Mouse (Mus musculus) gastrocnemius, adult 2 months (tissue): ENCODE data around the gene Ppp2r5d. TPM values are rescaled to one million over a fixed set of nuclear protein-coding genes. Genes with fewer than 3 reads are reported as not detected.

Source experiments
- DNase-seq: peaks from one replicate; pipeline ENCODE4 v3.0.0; 2022
- H3K27ac ChIP-seq: fragments of 200-600 bp; 2 replicates; pipeline ENCODE4 v1.8.1; 2022; ENCODE audit warnings: mild to moderate bottlenecking
- H3K4me3 ChIP-seq: fragments of 200-600 bp; 2 replicates; pipeline ENCODE4 v1.8.1; 2022; ENCODE audit warnings: mild to moderate bottlenecking, moderate library complexity
- CTCF ChIP-seq: fragments of 200-600 bp; IDR thresholded peaks from 2 replicates; pipeline ENCODE4 v1.8.1; 2022; ENCODE audit warnings: antibody characterized with exemption, mild to moderate bottlenecking, moderate library complexity
- intact Hi-C: fragments of 180-260 bp; cut with DNase I; formaldehyde crosslinking; loops from one replicate; pipeline ENCODE4 v1.15.1; 2025
- total RNA-seq, 2 experiments: library from RNA; stranded (reverse); gene quantifications; 2 replicates each; pipeline ENCODE4 v1.2.3; 2021

Ppp2r5d gene
- total RNA-seq, 2 experiments from 2014 or later: 30.0 to 33.1 TPM

DNA sequence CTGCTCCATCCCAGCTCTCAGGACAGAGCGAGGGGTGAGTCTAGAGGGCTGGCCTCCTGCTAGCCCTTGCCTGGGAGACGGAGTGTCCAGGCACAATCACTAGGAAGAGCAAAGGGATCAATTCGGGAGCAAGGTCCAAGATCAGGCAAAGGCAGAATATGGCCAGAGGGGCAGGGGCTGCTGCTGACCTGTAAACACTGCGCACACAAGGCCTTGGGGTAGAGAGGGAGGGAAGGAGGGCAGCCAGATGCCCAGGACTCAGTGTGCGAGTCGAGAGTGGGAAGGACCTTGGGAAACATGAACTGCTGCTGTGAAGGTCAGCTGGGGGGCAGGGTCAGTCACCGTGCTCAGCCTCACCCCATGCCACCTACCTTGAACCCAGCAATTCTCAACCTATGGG is 30.4 kb upstream of the Ppp2r5d start:
- no peak for TF ChIP-seq CTCF

DNA sequence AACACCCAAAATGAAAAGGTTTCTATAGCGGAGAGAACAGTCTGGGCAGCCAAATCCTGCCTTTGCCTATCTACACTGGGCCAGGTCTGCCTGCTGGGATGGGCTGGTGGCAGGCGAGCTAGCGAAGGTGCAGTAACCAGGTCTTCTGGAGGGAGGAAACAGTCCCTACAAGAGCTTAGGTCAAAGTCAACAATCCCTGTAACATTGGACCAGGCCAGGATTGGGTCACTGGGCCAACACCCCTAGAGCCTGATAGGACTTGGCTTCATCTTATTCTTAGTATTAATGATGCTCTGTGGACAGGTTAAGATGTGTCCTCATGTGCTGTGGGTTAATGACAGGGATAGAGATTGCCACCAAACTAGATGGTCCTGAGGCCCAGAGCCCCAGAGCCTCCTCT is 29.1 kb upstream of the Ppp2r5d start:
- DNase-seq: no peak
- intact Hi-C loops: no loop called here
- no peak for TF ChIP-seq CTCF
- Histone ChIP-seq H3K4me3 (no peak overlapping the region), H3K27ac (no peak overlapping the region)

More for the DNA sequence above, 30.4 kb upstream of the Ppp2r5d start:
- DNase-seq: no peak
- no peak overlapping the region for H3K27ac ChIP-seq
- intact Hi-C loops: no loop called here
- H3K4me3 ChIP-seq: no peak overlapping the region

DNA sequence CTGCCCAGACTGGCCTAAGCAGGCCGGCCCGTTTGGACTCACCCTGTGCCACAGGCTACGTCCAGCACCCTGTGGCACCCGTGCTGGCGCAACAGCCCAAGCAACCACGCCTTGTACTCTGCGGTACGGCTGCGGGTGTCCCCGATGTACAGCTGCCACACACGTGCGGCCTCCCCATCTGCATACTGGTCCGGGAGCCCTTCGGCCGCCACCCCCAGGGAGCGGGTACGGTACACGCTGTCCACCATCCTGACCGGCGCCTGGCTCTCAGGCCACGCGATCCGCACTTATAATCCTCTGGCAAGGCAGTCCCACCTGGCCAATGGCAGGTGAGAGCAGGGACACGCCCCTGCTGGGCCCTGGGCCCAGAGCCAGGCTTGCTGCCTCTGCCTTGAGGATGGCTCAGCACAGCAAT is 24.0 kb upstream of the Ppp2r5d start, which contains the start of gene Gnmt:
Gnmt (minus strand) TSS at position 265 of the 415 bp plus-strand sequence.
- no peak for TF ChIP-seq CTCF
- intact Hi-C loops: no loop called here
- no peak for DNase-seq
- H3K27ac ChIP-seq: 0 out of 2 replicates have a peak within 1 kb of the TSS, but pooled peaks have one; percentile 10
- H3K4me3 ChIP-seq: peak within 1 kb of the TSS; percentile 42

DNA sequence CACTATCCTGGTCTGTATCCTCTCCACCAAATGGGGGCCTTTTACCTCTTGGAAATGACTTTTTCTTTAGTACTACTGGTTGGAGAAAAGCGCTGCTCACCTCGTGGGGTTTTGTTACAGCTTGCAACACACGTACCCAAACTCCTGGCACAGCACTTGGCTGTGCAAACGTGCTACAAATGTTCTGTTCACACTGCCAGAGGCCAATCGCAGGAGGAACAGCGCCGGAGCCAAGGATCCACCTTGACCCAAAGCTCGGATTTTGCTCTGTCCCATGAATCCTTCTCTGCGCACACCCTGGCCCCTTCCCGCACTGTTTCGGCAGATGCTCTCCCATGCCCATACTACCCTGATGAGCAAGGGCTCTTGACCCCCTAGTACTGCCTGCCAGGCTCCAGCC is 23.6 kb upstream of the Ppp2r5d start:
- no peak for TF ChIP-seq CTCF
- Histone ChIP-seq H3K27ac (0 out of 2 replicates have a peak overlapping the region, but pooled peaks have one; percentile 10), H3K4me3 (peak overlapping the region; percentile 42)
- DNase-seq: no peak
- intact Hi-C loops: no loop called here

DNA sequence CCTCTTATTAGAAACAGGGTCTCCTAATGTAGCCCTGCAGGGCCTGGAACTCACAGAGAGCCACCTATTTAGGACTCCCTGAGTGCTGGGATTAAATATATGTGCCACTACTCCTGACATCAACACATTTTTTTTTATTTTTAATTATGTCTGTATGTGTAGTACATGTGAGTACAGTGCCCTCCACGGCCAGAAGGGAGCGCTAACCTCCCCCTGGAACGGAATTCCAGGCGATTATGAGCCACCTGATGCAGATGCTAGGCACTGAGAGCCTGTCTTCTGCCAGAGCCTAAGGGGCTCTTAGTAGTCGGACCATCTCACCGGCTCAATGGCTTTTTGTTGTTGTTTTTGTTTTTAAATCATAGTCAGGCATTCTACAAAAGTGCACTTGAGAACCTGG is 23.1 kb upstream of the Ppp2r5d start:
- no peak for DNase-seq
- intact Hi-C loops: no loop called here
- Histone ChIP-seq H3K4me3 (no peak overlapping the region), H3K27ac (no peak overlapping the region)
- peak; percentile 47 for TF ChIP-seq CTCF

DNA sequence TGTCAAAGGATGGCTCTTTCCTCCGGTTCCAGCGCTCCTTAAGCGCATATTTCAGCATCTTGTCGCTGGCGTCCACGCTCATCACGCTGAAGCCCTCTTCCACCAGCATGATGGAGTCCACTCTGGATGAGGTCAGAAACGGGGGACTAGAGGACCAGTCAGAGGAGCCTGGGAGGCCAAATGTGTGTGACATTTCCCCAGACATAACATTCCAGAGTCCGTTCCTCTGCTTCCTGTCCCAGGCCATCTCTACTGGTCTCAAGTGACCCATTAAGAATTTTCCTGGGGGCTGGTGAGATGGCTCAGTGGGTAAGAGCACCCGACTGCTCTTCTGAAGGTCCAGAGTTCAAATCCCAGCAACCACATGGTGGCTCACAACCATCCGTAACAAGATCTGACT is 22.4 kb upstream of the Ppp2r5d start:
- no peak for DNase-seq
- no peak overlapping the region for H3K27ac ChIP-seq
- intact Hi-C loops: no loop called here
- H3K4me3 ChIP-seq: no peak overlapping the region
- TF ChIP-seq CTCF: no peak

DNA sequence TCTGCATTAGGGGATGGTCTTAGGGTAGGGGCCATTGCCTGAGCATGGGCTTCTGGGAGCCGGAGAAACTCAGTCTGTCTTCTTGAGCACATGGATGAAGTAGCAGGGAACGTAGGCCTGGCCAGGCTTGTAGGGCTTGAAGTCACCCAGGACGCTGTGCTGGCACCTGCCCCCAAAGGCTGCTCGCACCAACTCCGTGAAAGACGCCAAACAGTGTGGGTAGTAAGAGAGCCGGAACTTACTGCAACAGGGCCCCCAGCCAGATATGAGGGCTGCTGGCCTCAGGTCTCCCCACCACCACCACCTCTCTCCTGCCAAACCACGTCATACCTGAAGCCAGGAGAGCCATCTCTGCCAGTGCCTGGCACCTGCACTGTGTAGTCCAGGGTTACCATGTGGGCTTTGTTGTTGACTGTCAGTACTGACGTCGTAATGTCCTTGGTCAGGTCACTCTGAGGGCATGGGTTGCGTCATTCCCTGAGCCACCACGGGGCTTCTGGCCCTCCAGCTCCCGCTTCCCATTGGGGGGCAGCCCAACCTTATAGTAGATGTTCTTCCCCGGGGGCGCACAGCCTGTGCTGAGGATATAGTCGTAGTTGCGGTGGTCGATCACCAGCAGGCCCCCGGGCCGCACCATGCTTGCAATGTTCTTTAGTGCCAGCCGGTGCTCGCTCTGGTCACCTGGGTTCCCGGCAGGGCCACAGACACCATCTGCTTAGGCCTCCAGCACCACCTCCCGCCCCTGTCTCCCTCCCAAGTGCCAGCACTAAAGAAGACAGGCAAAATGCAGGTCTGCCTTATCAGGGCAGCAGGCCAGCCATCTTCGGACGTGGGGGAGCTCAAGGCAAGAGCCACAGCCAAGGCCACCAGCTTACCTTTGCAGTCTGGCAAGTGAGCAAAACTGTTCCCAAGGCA is 21.1 kb upstream of the Ppp2r5d start:
- TF ChIP-seq CTCF: no peak
- no peak for DNase-seq
- H3K4me3 ChIP-seq: no peak overlapping the region
- H3K27ac ChIP-seq: no peak overlapping the region
- intact Hi-C loops: loop anchor here (2.0 kb wide), 1 partner anchor 201 kb away; no protein-coding TSS in a partner anchor

DNA sequence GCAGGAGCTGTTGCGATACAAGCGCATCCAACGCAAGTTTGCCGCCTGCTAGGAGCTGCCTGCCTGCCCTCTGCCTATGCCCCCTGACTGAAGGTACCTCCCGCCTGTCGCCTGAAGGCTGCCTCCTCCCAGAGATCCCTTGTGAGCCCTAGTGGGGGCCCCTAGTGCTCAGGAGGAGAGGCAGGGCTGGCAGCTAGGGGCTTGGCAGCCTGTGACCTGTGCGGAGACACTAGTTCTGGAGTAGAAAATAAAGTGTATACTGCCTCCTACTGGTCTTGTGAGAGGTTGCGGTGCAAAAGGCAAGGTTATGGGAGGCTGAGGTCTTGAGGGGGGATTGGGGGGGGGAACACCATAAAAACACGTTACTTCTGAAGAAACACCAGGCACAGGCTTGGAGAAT is 20.4 kb upstream of the Ppp2r5d start:
- Histone ChIP-seq H3K4me3 (no peak overlapping the region), H3K27ac (no peak overlapping the region)
- intact Hi-C loops: loop anchor here (2.0 kb wide), 1 partner anchor 200 kb away; no protein-coding TSS in a partner anchor
- peak; percentile 62 for TF ChIP-seq CTCF
- DNase-seq: peak; percentile 63

DNA sequence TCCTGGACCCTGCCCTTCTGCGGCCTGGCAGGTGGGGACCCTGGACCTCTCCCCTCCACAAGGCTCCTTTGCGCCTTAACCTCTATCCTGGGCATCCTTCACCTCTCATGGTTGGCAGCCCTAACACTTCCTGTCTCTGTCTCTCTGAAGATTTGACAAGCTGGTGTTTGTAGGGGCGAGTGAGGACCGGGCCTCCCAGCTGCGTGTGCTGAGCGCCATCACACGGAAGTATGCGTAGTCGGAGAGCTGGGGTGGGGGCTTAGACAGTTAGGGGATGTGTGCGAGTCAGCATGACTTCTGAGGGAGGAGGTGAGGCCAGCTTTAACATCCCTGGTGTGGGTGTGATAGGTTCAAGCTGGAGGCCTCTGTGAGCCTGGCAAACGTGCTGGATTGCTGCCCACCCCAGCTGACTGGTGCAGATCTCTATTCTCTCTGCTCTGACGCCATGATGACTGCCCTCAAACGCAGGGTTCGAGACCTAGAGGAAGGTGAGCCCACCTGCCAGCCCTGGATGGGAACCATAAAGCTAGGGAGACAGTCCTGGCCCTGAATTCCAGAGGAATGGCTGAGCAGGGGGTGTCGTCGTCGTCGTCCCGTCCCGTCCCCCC is 19.7 kb upstream of the Ppp2r5d start:
- Histone ChIP-seq H3K4me3 (no peak overlapping the region), H3K27ac (no peak overlapping the region)
- no peak for TF ChIP-seq CTCF
- DNase-seq: no peak
- intact Hi-C loops: loop anchor here (2.0 kb wide), 1 partner anchor 200 kb away; no protein-coding TSS in a partner anchor

DNA sequence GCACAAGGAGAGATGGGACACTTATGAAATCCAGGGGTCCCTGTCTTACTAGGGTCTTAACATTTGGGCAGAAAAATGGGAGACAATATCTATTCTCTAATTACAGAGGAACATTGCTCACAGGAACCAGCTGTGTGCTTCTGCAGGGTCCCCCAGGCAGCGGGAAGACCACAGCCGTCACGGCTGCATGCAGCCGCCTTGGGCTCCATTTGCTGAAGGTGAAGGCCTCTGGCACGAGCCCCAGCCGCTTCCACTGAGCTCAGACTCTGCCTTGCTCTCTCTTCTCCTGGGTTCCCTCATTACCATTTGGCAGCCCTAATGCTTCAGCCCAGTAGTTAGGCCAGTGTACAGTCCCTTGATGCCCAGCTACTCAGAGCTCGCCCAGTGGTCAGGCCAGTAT is 16.2 kb upstream of the Ppp2r5d start:
- intact Hi-C loops: no loop called here
- Histone ChIP-seq H3K4me3 (no peak overlapping the region), H3K27ac (no peak overlapping the region)
- no peak for DNase-seq
- no peak for TF ChIP-seq CTCF

DNA sequence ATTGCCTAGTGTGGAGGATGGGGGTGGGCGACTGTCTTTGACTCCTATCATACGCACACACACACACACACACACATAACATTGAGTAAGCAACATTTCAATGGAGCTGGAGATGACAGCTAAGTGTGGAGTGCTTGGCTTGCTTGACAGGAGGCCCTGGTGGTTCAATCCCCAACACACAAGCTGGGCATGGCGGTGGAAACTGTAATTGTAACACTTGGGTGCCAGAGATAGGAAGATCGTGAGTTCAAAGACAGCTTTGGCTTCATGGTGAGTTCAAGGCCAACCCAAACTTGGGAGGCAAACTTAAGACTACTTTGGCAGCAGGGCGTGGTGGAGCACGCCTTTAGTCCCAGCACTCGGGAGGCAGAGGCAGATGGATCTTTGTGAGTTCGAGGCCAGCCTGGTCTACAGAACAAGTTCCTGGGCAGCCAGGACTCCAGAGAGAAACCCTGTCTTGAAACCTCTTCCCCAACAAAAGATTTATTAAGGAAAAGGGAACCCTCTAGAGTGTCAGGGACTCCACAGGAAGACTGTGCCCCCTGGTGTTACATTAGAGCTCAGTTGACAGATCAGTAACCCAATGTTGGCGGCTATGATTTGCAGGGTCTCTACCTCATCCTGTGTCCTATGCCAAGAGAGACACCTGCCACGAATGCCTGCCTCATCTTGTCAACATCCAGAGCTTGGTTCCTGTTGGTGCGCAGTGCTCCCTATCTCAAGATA is 10.0 kb upstream of the Ppp2r5d start:
- peak; percentile 52 for TF ChIP-seq CTCF

DNA sequence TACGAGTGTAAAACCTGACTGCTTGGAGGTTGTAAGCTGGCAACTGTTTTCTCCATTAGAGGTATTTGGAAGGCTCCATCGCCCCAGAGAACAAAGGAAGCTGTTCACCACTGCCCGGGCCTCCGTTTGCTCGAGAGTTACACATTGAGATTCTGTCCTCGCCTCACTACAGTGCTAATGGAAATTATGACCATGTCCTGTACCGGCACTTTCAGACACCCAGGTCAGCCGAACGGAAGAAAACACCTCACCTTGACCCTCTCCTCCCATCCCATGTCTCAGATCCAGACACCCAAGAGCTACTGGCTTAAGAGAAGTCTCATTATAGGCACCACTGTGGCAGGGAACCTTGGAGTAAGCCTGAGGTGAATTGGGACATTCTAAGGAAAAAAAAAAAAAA is 8.9 kb upstream of the Ppp2r5d start:
- Histone ChIP-seq H3K27ac (no peak overlapping the region), H3K4me3 (no peak overlapping the region)
- intact Hi-C loops: loop anchor here (2.0 kb wide), 1 partner anchor 69 kb away; no protein-coding TSS in a partner anchor
- TF ChIP-seq CTCF: no peak
- no peak for DNase-seq

More for the DNA sequence above, 10.0 kb upstream of the Ppp2r5d start:
- intact Hi-C loops: no loop called here
- Histone ChIP-seq H3K4me3 (no peak overlapping the region), H3K27ac (no peak overlapping the region)
- no peak for DNase-seq
